Mouse (Mus musculus): ENCODE data around the gene Rfx5. TPM values are rescaled to one million over a fixed set of nuclear protein-coding genes. Genes with fewer than 3 reads are reported as not detected.
"Not testable (repeated sequence)": the region's sequence is repeated elsewhere in the genome, so short reads cannot be mapped to it uniquely, and the experiment has no call there.

Rfx5 gene
- total RNA-seq (2021): 10 to 100 TPM; 23.9 to 24.6 TPM
- long read RNA-seq, experiment 1, full-length matches to known transcripts: 6 of 10 reads
- long read RNA-seq, experiment 1, partial matches to known transcripts: 1 of 10 reads
- long read RNA-seq, experiment 1, other reads (novel, unspliced or antisense): 3 of 10 reads
- long read RNA-seq, experiment 2, full-length matches to known transcripts: 6 of 16 reads
- long read RNA-seq, experiment 2, partial matches to known transcripts: 0 of 16 reads
- long read RNA-seq, experiment 2, other reads (novel, unspliced or antisense): 10 of 16 reads

- TF ChIP-seq CTCF (conservative IDR thresholded peaks at IDR 0.05): 0 out of 2 replicates have a peak, but pooled peaks have one; percentile 24
- H3K4me3 ChIP-seq: peak within 1 kb of the TSS; percentile 97
- DNase-seq (ENCODE audit: low spot score in 2 of 2): peak; percentile 89 to 96
- peak within 1 kb of the TSS; percentile 97 for H3K27ac ChIP-seq
Observed at GRCm38 (mm10) chr3:94953764-94954616, at the start of gene Rfx5. Rfx5 (plus strand) TSS chr3:94954075.

- H3K27ac ChIP-seq: not testable (repeated sequence)
Observed at GRCm38 (mm10) chr3:94904759-94905158, 49.1 kb upstream of the Rfx5 start.

GRCm38 (mm10) chr3:94906482-94906881, 47.4 kb upstream of the Rfx5 start:
- no peak for TF ChIP-seq CTCF (conservative IDR thresholded peaks at IDR 0.05)
- DNase-seq (ENCODE audit: low spot score in 2 of 2): no peak
- no peak overlapping the region for H3K4me3 ChIP-seq
- H3K27ac ChIP-seq: no peak overlapping the region

More at GRCm38 (mm10) chr3:94904759-94905158, 49.1 kb upstream of the Rfx5 start:
- not testable (repeated sequence) for H3K4me3 ChIP-seq; DNase-seq (ENCODE audit: low spot score in 2 of 2)
- peak; percentile 59 for TF ChIP-seq CTCF (conservative IDR thresholded peaks at IDR 0.05)

- TF ChIP-seq CTCF (conservative IDR thresholded peaks at IDR 0.05): no peak
- Histone ChIP-seq H3K27ac (no peak overlapping the region), H3K4me3 (no peak overlapping the region)
- DNase-seq (ENCODE audit: low spot score in 2 of 2): no peak
Observed at GRCm38 (mm10) chr3:94911050-94911693, 42.7 kb upstream of the Rfx5 start.

- no peak for TF ChIP-seq CTCF (conservative IDR thresholded peaks at IDR 0.05)
- H3K4me3 ChIP-seq: no peak overlapping the region
- DNase-seq (ENCODE audit: low spot score in 2 of 2): no peak
- H3K27ac ChIP-seq: no peak overlapping the region
Observed at GRCm38 (mm10) chr3:94913801-94914200, 40.1 kb upstream of the Rfx5 start.

GRCm38 (mm10) chr3:94915903-94916741, 37.8 kb upstream of the Rfx5 start:
- Histone ChIP-seq H3K4me3 (no peak overlapping the region), H3K27ac (no peak overlapping the region)
- no peak for TF ChIP-seq CTCF (conservative IDR thresholded peaks at IDR 0.05)
- DNase-seq (ENCODE audit: low spot score in 2 of 2): no peak

GRCm38 (mm10) chr3:94917816-94918361, 36.0 kb upstream of the Rfx5 start:
- no peak for TF ChIP-seq CTCF (conservative IDR thresholded peaks at IDR 0.05)
- DNase-seq (ENCODE audit: low spot score in 2 of 2): peak in 1 of 2 experiments; percentile 21
- Histone ChIP-seq H3K27ac (no peak overlapping the region), H3K4me3 (no peak overlapping the region)

GRCm38 (mm10) chr3:94918845-94919244, 35.0 kb upstream of the Rfx5 start:
- H3K27ac ChIP-seq: no peak overlapping the region
- no peak for DNase-seq (ENCODE audit: low spot score in 2 of 2)
- no peak overlapping the region for H3K4me3 ChIP-seq
- TF ChIP-seq CTCF (conservative IDR thresholded peaks at IDR 0.05): no peak

- Histone ChIP-seq H3K4me3 (no peak overlapping the region), H3K27ac (no peak overlapping the region)
- no peak for DNase-seq (ENCODE audit: low spot score in 2 of 2)
- TF ChIP-seq CTCF (conservative IDR thresholded peaks at IDR 0.05): no peak
Observed at GRCm38 (mm10) chr3:94921104-94921503, 32.8 kb upstream of the Rfx5 start.

GRCm38 (mm10) chr3:94922333-94922732, 31.5 kb upstream of the Rfx5 start:
- Histone ChIP-seq H3K27ac (no peak overlapping the region), H3K4me3 (no peak overlapping the region)
- TF ChIP-seq CTCF (conservative IDR thresholded peaks at IDR 0.05): no peak
- DNase-seq (ENCODE audit: low spot score in 2 of 2): no peak

- H3K4me3 ChIP-seq: no peak overlapping the region
- TF ChIP-seq CTCF (conservative IDR thresholded peaks at IDR 0.05): no peak
Observed at GRCm38 (mm10) chr3:94924688-94925087, 29.2 kb upstream of the Rfx5 start.

GRCm38 (mm10) chr3:94926301-94926736, 27.6 kb upstream of the Rfx5 start:
- H3K27ac ChIP-seq; H3K4me3 ChIP-seq; DNase-seq (ENCODE audit: low spot score in 2 of 2): not testable (repeated sequence)

More at GRCm38 (mm10) chr3:94924688-94925087, 29.2 kb upstream of the Rfx5 start:
- no peak overlapping the region for H3K27ac ChIP-seq
- DNase-seq (ENCODE audit: low spot score in 2 of 2): no peak

- not testable (repeated sequence) for H3K4me3 ChIP-seq; DNase-seq (ENCODE audit: low spot score in 2 of 2); H3K27ac ChIP-seq
Observed at GRCm38 (mm10) chr3:94928979-94929378, 24.9 kb upstream of the Rfx5 start.

- H3K4me3 ChIP-seq; H3K27ac ChIP-seq; DNase-seq (ENCODE audit: low spot score in 2 of 2): not testable (repeated sequence)
Observed at GRCm38 (mm10) chr3:94930386-94931266, 23.2 kb upstream of the Rfx5 start.

- H3K27ac ChIP-seq; H3K4me3 ChIP-seq; DNase-seq (ENCODE audit: low spot score in 2 of 2): not testable (repeated sequence)
Observed at GRCm38 (mm10) chr3:94931427-94932082, 22.3 kb upstream of the Rfx5 start.

All from layer of hippocampus, adult 2 months (tissue).